ENCODE assay signal across 15 mouse cellular contexts in genomic region chr7:55998997-55999396, GRCm38 (mm10). TPM values are rescaled to one million over a fixed set of nuclear protein-coding genes. Genes with fewer than 3 reads are reported as not detected.
DNase-seq lines count a peak whose midpoint lies in the region; ATAC-seq and TF ChIP-seq lines count a peak whose summit lies in the region.
"Had no signal": no experiment of that assay in that cellular context is flagged by ENCODE, and none has a peak within 500 bp of the region (broad histone marks: within the 10 kb centered on the region; RNA-seq: fewer than 3 reads in every experiment).

No protein-coding gene starts in this region.

- H3K4me1 ChIP-seq in megakaryocyte, embryonic 14.5 days: peaks cover 38% of the 10 kb centered on the region
- H3K4me1 ChIP-seq in intestine, postnatal 0 days (replicated peaks; ENCODE audit: control insufficient read depth, insufficient read depth, low read length): no peaks in the 10 kb centered on the region

- peak; percentile 63 for DNase-seq in heart, adult 11 months
- no peak for DNase-seq in heart, postnatal 36 days
- peak; percentile 38 for DNase-seq in brain, embryonic 14.5 days (ENCODE audit: low read depth)
- peak; percentile 12 for DNase-seq in mesoderm, embryonic 11.5 days (ENCODE audit: low read depth, low spot score)
- no peak for DNase-seq in right cerebral cortex, adult 18-20 months
- DNase-seq: cerebellum, adult 9-10 months; kidney, postnatal 4 days had no signal

- ATAC-seq in megakaryocyte, adult 5-6 weeks (ENCODE audit: poor library complexity, severe bottlenecking): no peak
- no peak for ATAC-seq in intestine, postnatal 0 days
- ATAC-seq: inflammation-experienced regulatory T-cells, adult 6 months had no signal

- 45% methylated on average over 3 of the region's 4 CpGs for WGBS in intestine, postnatal 0 days

- no peaks in the 10 kb centered on the region for H3K36me3 ChIP-seq in megakaryocyte, embryonic 14.5 days (replicated peaks; ENCODE audit: low read length)
- no peaks in the 10 kb centered on the region for H3K36me3 ChIP-seq in intestine, postnatal 0 days (ENCODE audit: control insufficient read depth, insufficient read depth)
- H3K36me3 ChIP-seq: embryonic facial prominence, embryonic 13.5 days; neural tube, embryonic 15.5 days had no signal

- H3K9ac ChIP-seq in intestine, postnatal 0 days (ENCODE audit: low read depth, low read length): no peak overlapping the region
- H3K9ac ChIP-seq: embryonic facial prominence, embryonic 13.5 days; neural tube, embryonic 15.5 days had no signal

- no peak for TF ChIP-seq POLR2A in brain, embryonic 14.5 days (IDR thresholded peaks at IDR 0.05; ENCODE audit: borderline replicate concordance, extremely low read depth, insufficient read depth, insufficient read length, poor library complexity, severe bottlenecking)

- H3K27me3 ChIP-seq in megakaryocyte, embryonic 14.5 days (replicated peaks): no peaks in the 10 kb centered on the region
- no peaks in the 10 kb centered on the region for H3K27me3 ChIP-seq in intestine, postnatal 0 days (replicated peaks; ENCODE audit: control insufficient read depth, insufficient read depth, low read length)
- H3K27me3 ChIP-seq: embryonic facial prominence, embryonic 13.5 days; neural tube, embryonic 15.5 days had no signal

- no peak for TF ChIP-seq CTCF in brain, embryonic 14.5 days (IDR thresholded peaks at IDR 0.05; ENCODE audit: borderline replicate concordance, extremely low read depth, insufficient read depth, insufficient read length)
- no peak for TF ChIP-seq CTCF in intestine, postnatal 0 days (IDR thresholded peaks at IDR 0.05; ENCODE audit: low read depth)

- no peaks in the 10 kb centered on the region for H3K9me3 ChIP-seq in megakaryocyte, embryonic 14.5 days
- H3K9me3 ChIP-seq in intestine, postnatal 0 days (ENCODE audit: control insufficient read depth): no peaks in the 10 kb centered on the region
- H3K9me3 ChIP-seq: embryonic facial prominence, embryonic 13.5 days; neural tube, embryonic 15.5 days had no signal

- no peak overlapping the region for H3K4me2 ChIP-seq in intestine, postnatal 0 days (replicated peaks; ENCODE audit: low read depth)
- H3K4me2 ChIP-seq: embryonic facial prominence, embryonic 13.5 days; neural tube, embryonic 15.5 days had no signal

- H3K27ac ChIP-seq in intestine, postnatal 0 days (ENCODE audit: low read depth, low read length): no peak overlapping the region
- H3K27ac ChIP-seq: embryonic facial prominence, embryonic 13.5 days; left cerebral cortex, adult 2 months; neural tube, embryonic 15.5 days; stomach, postnatal 0 days had no signal

- intact Hi-C loops in heart, postnatal 36 days (cut with DNase I): no loop called here

- H3K4me3 ChIP-seq in megakaryocyte, embryonic 14.5 days (replicated peaks): peak overlapping the region; percentile 64
- no peak overlapping the region for H3K4me3 ChIP-seq in intestine, postnatal 0 days (ENCODE audit: low read depth, low read length)
- H3K4me3 ChIP-seq: embryonic facial prominence, embryonic 13.5 days; left cerebral cortex, adult 2 months; neural tube, embryonic 15.5 days had no signal

RNA-seq across cellular contexts. Expression of gene Nipa1, which starts 20.8 kb away (rescaled TPM):
- total RNA-seq in heart, postnatal 36 days (2021): 1 to 10 TPM; 5.8 to 5.9 TPM
- polyA plus RNA-seq in megakaryocyte, embryonic 14.5 days (2012; ENCODE audit: insufficient read depth, low replicate concordance): 0.86 TPM in 1 of 2 replicates, not detected in the other
- total RNA-seq in megakaryocyte, adult 5-6 weeks (2015): 0.67 and 0.96 TPM in 2 replicates
- total RNA-seq in megakaryocyte, adult 5-6 weeks (2017): 0.44 and 2.1 TPM in 2 replicates
- polyA plus RNA-seq in brain, embryonic 14.5 days (2012; rRNA removed): 18.4 and 21.6 TPM in 2 replicates
- 3.7 and 4.0 TPM in 2 replicates for polyA plus RNA-seq in intestine, postnatal 0 days (2015; fragmentation: Nextera tagmentation; extraction: Ambion mirVana)

RNA-seq across cellular contexts. Expression of gene Nipa2, which starts 36.7 kb away (rescaled TPM):
- total RNA-seq in heart, postnatal 36 days (2021): 10 to 100 TPM; 41.2 to 48.9 TPM
- 1.4 and 3.8 TPM in 2 replicates for polyA plus RNA-seq in megakaryocyte, embryonic 14.5 days (2012; ENCODE audit: insufficient read depth, low replicate concordance)
- 72.2 and 73.9 TPM in 2 replicates for total RNA-seq in megakaryocyte, adult 5-6 weeks (2015)
- 46.5 and 48.2 TPM in 2 replicates for total RNA-seq in megakaryocyte, adult 5-6 weeks (2017)
- 24.2 and 28.3 TPM in 2 replicates for polyA plus RNA-seq in brain, embryonic 14.5 days (2012; rRNA removed)
- 124 and 142 TPM in 2 replicates for polyA plus RNA-seq in intestine, postnatal 0 days (2015; fragmentation: Nextera tagmentation; extraction: Ambion mirVana)

RNA-seq across cellular contexts. Expression of gene Herc2, which starts 51.0 kb away (rescaled TPM):
- total RNA-seq in heart, postnatal 36 days (2021): 10 to 100 TPM; 43.4 to 45.9 TPM
- 0.45 and 0.82 TPM in 2 replicates for polyA plus RNA-seq in megakaryocyte, embryonic 14.5 days (2012; ENCODE audit: insufficient read depth, low replicate concordance)
- total RNA-seq in megakaryocyte, adult 5-6 weeks (2015): 18.2 and 20.6 TPM in 2 replicates
- total RNA-seq in megakaryocyte, adult 5-6 weeks (2017): 30.8 and 32.3 TPM in 2 replicates
- polyA plus RNA-seq in brain, embryonic 14.5 days (2012; rRNA removed): 30.3 and 39.8 TPM in 2 replicates
- 12.3 and 14.5 TPM in 2 replicates for polyA plus RNA-seq in intestine, postnatal 0 days (2015; fragmentation: Nextera tagmentation; extraction: Ambion mirVana)

Comparison
In these comparisons a context has a peak if more than half of its experiments do, and no peak if none do; other contexts are left out.
1. DNase-seq: peak in heart, adult 11 months (single experiment), brain, embryonic 14.5 days (single experiment) and mesoderm, embryonic 11.5 days (single experiment); none in heart, postnatal 36 days (0 of 2) and right cerebral cortex, adult 18-20 months (single experiment).